Mouse (Mus musculus) mouse trophoblast stem cell (cell line): ENCODE measurements around the gene Ugt1a6a.
"Not testable (repeated sequence)": the region's sequence is repeated elsewhere in the genome, so short reads cannot be mapped to it uniquely, and the experiment has no call there.

Experiments used
- in situ Hi-C, 2 experiments: fragments of 300-500 bp; cut with MseI, MboI; formaldehyde crosslinking; loops; 2 replicates in 1 of 2; 3 replicates in 1 of 2; pipeline ENCODE4 v1.15.1; 2025

The Ugt1a6a gene

GRCm38 (mm10) chr1:88206843-88207479 lies 72.4 kb downstream of the Ugt1a6a start:
- in situ Hi-C loops: no loop called here

- in situ Hi-C loops: no loop called here
Measured at GRCm38 (mm10) chr1:88211812-88212211, 77.2 kb downstream of the Ugt1a6a start, which contains the start of gene Ugt1a1. Ugt1a1 (plus strand) TSS chr1:88211959.

GRCm38 (mm10) chr1:88212341-88213045 lies 77.9 kb downstream of the Ugt1a6a start:
- in situ Hi-C loops: no loop called here

GRCm38 (mm10) chr1:88213061-88213460 lies 78.5 kb downstream of the Ugt1a6a start:
- in situ Hi-C loops: no loop called here

GRCm38 (mm10) chr1:88213766-88214461 lies 79.3 kb downstream of the Ugt1a6a start:
- in situ Hi-C loops: no loop called here

- in situ Hi-C loops: no loop called here
Measured at GRCm38 (mm10) chr1:88214462-88214952, 79.9 kb downstream of the Ugt1a6a start.

GRCm38 (mm10) chr1:88215466-88216380 lies 81.1 kb downstream of the Ugt1a6a start:
- in situ Hi-C loops: no loop called here

GRCm38 (mm10) chr1:88216551-88216950 lies 81.9 kb downstream of the Ugt1a6a start:
- in situ Hi-C loops: no loop called here

- in situ Hi-C loops: no loop called here
Measured at GRCm38 (mm10) chr1:88217144-88217543, 82.5 kb downstream of the Ugt1a6a start.

GRCm38 (mm10) chr1:88217576-88217975 lies 83.0 kb downstream of the Ugt1a6a start:
- in situ Hi-C loops: no loop called here

- in situ Hi-C loops: no loop called here
Measured at GRCm38 (mm10) chr1:88218051-88218450, 83.4 kb downstream of the Ugt1a6a start.

- in situ Hi-C loops: no loop called here
Measured at GRCm38 (mm10) chr1:88218591-88218990, 84.0 kb downstream of the Ugt1a6a start.

- in situ Hi-C loops: no loop called here
Measured at GRCm38 (mm10) chr1:88219054-88219453, 84.4 kb downstream of the Ugt1a6a start.

GRCm38 (mm10) chr1:88220336-88220735 lies 85.7 kb downstream of the Ugt1a6a start:
- in situ Hi-C loops: no loop called here

- in situ Hi-C loops: no loop called here
Measured at GRCm38 (mm10) chr1:88222216-88222615, 87.6 kb downstream of the Ugt1a6a start.

GRCm38 (mm10) chr1:88223011-88223515 lies 88.5 kb downstream of the Ugt1a6a start:
- in situ Hi-C loops: not testable (repeated sequence)

GRCm38 (mm10) chr1:88223591-88223990 lies 89.0 kb downstream of the Ugt1a6a start:
- in situ Hi-C loops: no loop called here

- in situ Hi-C loops: no loop called here
Measured at GRCm38 (mm10) chr1:88224029-88224776, 89.6 kb downstream of the Ugt1a6a start.

GRCm38 (mm10) chr1:88225301-88225700 lies 90.7 kb downstream of the Ugt1a6a start:
- in situ Hi-C loops: not testable (repeated sequence)

GRCm38 (mm10) chr1:88225741-88226140 lies 91.1 kb downstream of the Ugt1a6a start:
- in situ Hi-C loops: no loop called here
